In genomic region chr2:129574395-129575046, GRCm38 (mm10) we compare ENCODE assay signal across 10 mouse cellular contexts. TPM values are rescaled to one million over a fixed set of nuclear protein-coding genes. Genes with fewer than 3 reads are reported as not detected.
DNase-seq lines count a peak whose midpoint lies in the region; ATAC-seq and TF ChIP-seq lines count a peak whose summit lies in the region.
"Had no signal": no experiment of that assay in that cellular context is flagged by ENCODE, and none has a peak within 500 bp of the region (broad histone marks: within the 10 kb centered on the region; RNA-seq: fewer than 3 reads in every experiment).

No protein-coding gene starts in this region.

- no peak for DNase-seq in heart, adult 11 months
- DNase-seq in embryo, embryonic 11 days = peak; percentile 75
- peak; percentile 57 for DNase-seq in hindbrain, postnatal 0 days (ENCODE audit: low spot score)
- no peak for DNase-seq in limb, embryonic 14.5 days (ENCODE audit: low spot score)
- peak; percentile 75 to 81 for DNase-seq in right cerebral cortex, postnatal 36 days (ENCODE audit: low spot score in 2 of 2)
- DNase-seq in MN1 (ENCODE audit: low spot score) = no peak
- no peak for DNase-seq in thymus, postnatal 14 days

- no peaks in the 10 kb centered on the region for H3K9me3 ChIP-seq in heart, embryonic 14.5 days (ENCODE audit: control insufficient read depth, low read length)
- H3K9me3 ChIP-seq in hindbrain, postnatal 0 days (ENCODE audit: low read length) = no peaks in the 10 kb centered on the region
- no peaks in the 10 kb centered on the region for H3K9me3 ChIP-seq in limb, embryonic 14.5 days (ENCODE audit: control insufficient read depth, low read length)

- H3K27ac ChIP-seq in heart, embryonic 14.5 days (replicated peaks in 1 of 2; ENCODE audit: control insufficient read depth in 1 of 2, insufficient read depth in 1 of 2, low read depth in 2 of 2, low read length in 2 of 2) = no peak overlapping the region
- peak overlapping the region; percentile 37 for H3K27ac ChIP-seq in hindbrain, postnatal 0 days
- H3K27ac ChIP-seq in limb, embryonic 14.5 days (replicated peaks; ENCODE audit: low read depth, low read length) = no peak overlapping the region

- H3K4me2 ChIP-seq in heart, embryonic 14.5 days (ENCODE audit: low read length) = peak overlapping the region; percentile 16
- peak overlapping the region; percentile 54 for H3K4me2 ChIP-seq in hindbrain, postnatal 0 days (ENCODE audit: low read depth, low read length)
- peak overlapping the region; percentile 42 for H3K4me2 ChIP-seq in limb, embryonic 14.5 days (replicated peaks; ENCODE audit: low read depth, low read length, severe bottlenecking)

- no peaks in the 10 kb centered on the region for H3K36me3 ChIP-seq in heart, embryonic 14.5 days (ENCODE audit: control insufficient read depth, insufficient read depth, low read length)
- H3K36me3 ChIP-seq in hindbrain, postnatal 0 days (ENCODE audit: insufficient read depth, low read length) = no peaks in the 10 kb centered on the region
- H3K36me3 ChIP-seq in limb, embryonic 14.5 days (ENCODE audit: control insufficient read depth, insufficient read depth, low read length) = no peaks in the 10 kb centered on the region

- no peak for TF ChIP-seq CTCF in hindbrain, postnatal 0 days (IDR thresholded peaks at IDR 0.05; ENCODE audit: low read depth)

- 17% methylated on average over 24 of the region's 24 CpGs for WGBS in heart, embryonic 14.5 days
- WGBS in hindbrain, postnatal 0 days = 4% methylated on average over 24 of the region's 24 CpGs
- WGBS in limb, embryonic 14.5 days = 12% methylated on average over 24 of the region's 24 CpGs

- no peak overlapping the region for H3K9ac ChIP-seq in heart, embryonic 14.5 days (ENCODE audit: low read length)
- 0 out of 2 replicates have a peak overlapping the region, but pooled peaks have one; percentile 26 for H3K9ac ChIP-seq in hindbrain, postnatal 0 days (replicated peaks; ENCODE audit: low read length)
- no peak overlapping the region for H3K9ac ChIP-seq in limb, embryonic 14.5 days (ENCODE audit: low read depth, low read length, severe bottlenecking)

- H3K4me3 ChIP-seq in heart, embryonic 14.5 days (ENCODE audit: control insufficient read depth in 1 of 2, insufficient read depth in 1 of 2, low read depth in 1 of 2, low read length in 2 of 2) = 0 out of 4 replicates have a peak overlapping the region, but pooled peaks of 1 of the 2 experiments have one; percentile 0
- H3K4me3 ChIP-seq in hindbrain, postnatal 0 days (ENCODE audit: low read length) = 0 out of 2 replicates have a peak overlapping the region, but pooled peaks have one; percentile 4
- peak overlapping the region; percentile 14; the same call in 1 of the 2 replicates for H3K4me3 ChIP-seq in limb, embryonic 14.5 days (replicated peaks; ENCODE audit: low read length)

- ATAC-seq in heart, embryonic 14.5 days (ENCODE audit: insufficient number of reproducible peaks, insufficient read depth, low FRiP score, low read depth) = no peak
- ATAC-seq in hindbrain, postnatal 0 days = peak; percentile 61
- ATAC-seq in limb, embryonic 14.5 days (ENCODE audit: low FRiP score, low read depth) = 0 out of 2 replicates have a peak, but pooled peaks have one; percentile 30

- no peak for TF ChIP-seq POLR2A in limb, embryonic 14.5 days (IDR thresholded peaks at IDR 0.05; ENCODE audit: borderline replicate concordance, extremely low read depth, insufficient read depth, insufficient read length)

- peaks cover 34% of the 10 kb centered on the region for H3K27me3 ChIP-seq in heart, embryonic 14.5 days (ENCODE audit: control insufficient read depth, insufficient read depth, low read length)
- no peaks in the 10 kb centered on the region for H3K27me3 ChIP-seq in hindbrain, postnatal 0 days (ENCODE audit: insufficient read depth, low read length)
- H3K27me3 ChIP-seq in limb, embryonic 14.5 days (ENCODE audit: control insufficient read depth, insufficient read depth, low read length) = 0 out of 2 replicates have a peak, but pooled peaks cover 4% of the 10 kb centered on the region

- H3K4me1 ChIP-seq in heart, embryonic 14.5 days (ENCODE audit: control insufficient read depth in 2 of 2, insufficient read depth in 2 of 2, low read length in 2 of 2) = peaks cover 6 to 7% of the 10 kb centered on the region in 2 experiments; a peak in 3 of 4 replicates
- H3K4me1 ChIP-seq in hindbrain, postnatal 0 days (ENCODE audit: insufficient read depth, low read length) = peaks cover 11% of the 10 kb centered on the region; the same call in 1 of the 2 replicates
- H3K4me1 ChIP-seq in limb, embryonic 14.5 days (ENCODE audit: control insufficient read depth, insufficient read depth, low read length) = peaks cover 8% of the 10 kb centered on the region

RNA-seq across cellular contexts. Expression of gene Sirpa, which starts 18.1 kb away (rescaled TPM):
- 19.8 and 20.8 TPM in 2 replicates for polyA plus RNA-seq in heart, embryonic 14.5 days (2014; fragmentation: Nextera tagmentation; extraction: Ambion mirVana)
- 87.7 and 135 TPM in 2 replicates for total RNA-seq in hindbrain, postnatal 0 days (2014; rRNA removed)
- 35.8 and 37.1 TPM in 2 replicates for polyA plus RNA-seq in hindbrain, postnatal 0 days (2015; fragmentation: Nextera tagmentation; extraction: Ambion mirVana)
- 39.6 and 40.2 TPM in 2 replicates for polyA plus RNA-seq in limb, embryonic 14.5 days (2012; rRNA removed)
- polyA plus RNA-seq in limb, embryonic 14.5 days (2014; fragmentation: Nextera tagmentation; extraction: Ambion mirVana) = 34.0 and 34.7 TPM in 2 replicates

RNA-seq across cellular contexts. Expression of gene F830045P16Rik, which starts 38.1 kb away (rescaled TPM):
- polyA plus RNA-seq in heart, embryonic 14.5 days (2014; fragmentation: Nextera tagmentation; extraction: Ambion mirVana) = not detected in 2 replicates
- total RNA-seq in hindbrain, postnatal 0 days (2014; rRNA removed) = not detected in 2 replicates
- not detected in 2 replicates for polyA plus RNA-seq in hindbrain, postnatal 0 days (2015; fragmentation: Nextera tagmentation; extraction: Ambion mirVana)
- polyA plus RNA-seq in limb, embryonic 14.5 days (2012; rRNA removed) = 0.22 and 0.34 TPM in 2 replicates
- polyA plus RNA-seq in limb, embryonic 14.5 days (2014; fragmentation: Nextera tagmentation; extraction: Ambion mirVana) = 0.22 and 0.23 TPM in 2 replicates
- total RNA-seq: ES-E14 had no signal
- polyA plus RNA-seq: gonadal fat pad, adult 2 months had no signal

Comparison
In these comparisons a context has a peak if more than half of its experiments do, and no peak if none do; other contexts are left out.
1. DNase-seq: peak in embryo, embryonic 11 days (single experiment), hindbrain, postnatal 0 days (single experiment) and right cerebral cortex, postnatal 36 days (2 of 2); none in heart, adult 11 months (single experiment), limb, embryonic 14.5 days (single experiment), MN1 (single experiment) and thymus, postnatal 14 days (single experiment).
2. Peak in every context shown above with its lines, with median percentiles within 50 percentile points of each other: H3K4me2 ChIP-seq.